Comparison of ENCODE assay signal across 8 mouse cellular contexts in the genomic region with DNA sequence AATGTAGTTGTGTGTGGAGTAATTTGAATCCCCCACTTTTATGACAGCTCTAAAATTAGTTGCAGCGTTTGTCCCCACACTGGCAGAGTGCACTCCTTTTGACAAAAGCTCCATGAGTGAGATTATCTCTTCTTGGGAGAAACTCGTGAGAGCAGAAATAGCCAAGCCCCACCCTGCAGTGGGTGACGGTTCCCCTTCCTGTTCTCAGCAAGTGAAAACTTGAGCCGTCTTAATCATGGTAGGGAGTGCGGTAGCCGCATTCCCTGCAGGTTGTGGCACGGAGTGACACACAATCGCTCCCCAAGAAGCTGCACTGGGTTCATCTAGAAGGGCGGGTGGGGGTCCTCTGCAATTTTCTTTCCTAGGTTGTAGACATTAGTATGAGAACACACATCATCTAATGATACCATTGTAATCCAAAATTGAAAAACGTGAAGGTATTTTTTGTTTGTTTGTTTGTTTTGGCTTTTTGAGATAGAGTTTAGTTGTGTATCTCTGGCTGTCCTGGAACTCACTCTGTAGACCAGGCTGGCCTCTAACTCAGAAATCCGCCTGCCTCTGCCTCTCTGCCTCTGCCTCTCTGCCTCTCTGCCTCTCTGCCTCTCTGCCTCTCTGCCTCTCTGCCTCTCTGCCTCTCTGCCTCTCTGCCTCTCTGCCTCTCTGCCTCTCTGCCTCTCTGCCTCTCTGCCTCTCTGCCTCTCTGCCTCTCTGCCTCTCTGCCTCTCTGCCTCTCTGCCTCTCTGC. TPM values are rescaled to one million over a fixed set of nuclear protein-coding genes. Genes with fewer than 3 reads are reported as not detected.
A peak's percentile ranks its signal among the peaks of the same experiment; 100 is the strongest.
DNase-seq lines count a peak whose midpoint lies in the region; TF ChIP-seq lines count a peak whose summit lies in the region.
"Not testable (repeated sequence)": the region's sequence is repeated elsewhere in the genome, so short reads cannot be mapped to it uniquely, and the experiment has no call there.

No protein-coding gene starts in this region.

- peak overlapping the region; percentile 35 for H3K4me2 ChIP-seq in myocyte (ENCODE audit: low read depth)

- H3K4me3 ChIP-seq in E14TG2a.4 (replicated peaks; ENCODE audit: low read length), result 0 out of 2 replicates have a peak overlapping the region, but pooled peaks have one; percentile 11
- peak overlapping the region; percentile 44 for H3K4me3 ChIP-seq in brown adipose tissue, adult 24 weeks (ENCODE audit: insufficient read depth, low read depth, low read length)
- not testable (repeated sequence) for H3K4me3 ChIP-seq in myocyte

- H3K27me3 ChIP-seq in E14TG2a.4 (ENCODE audit: insufficient read depth, low read length); myocyte (ENCODE audit: control insufficient read depth, insufficient read depth, insufficient read length): not testable (repeated sequence)

- H3K79me2 ChIP-seq in myocyte (ENCODE audit: control insufficient read depth, insufficient read depth), result not testable (repeated sequence)

- peak; percentile 32 for DNase-seq in gastrocnemius, postnatal 14 days
- peak; percentile 26 for DNase-seq in heart, postnatal 25 days (ENCODE audit: low spot score)
- DNase-seq in kidney, postnatal 4 days, result peak; percentile 26 to 42
- peak; percentile 14 to 39 for DNase-seq in lung, adult 18-20 months
- peak; percentile 16 for DNase-seq in telencephalon, adult 2 months (ENCODE audit: low read depth, low spot score)

- H3ac ChIP-seq in myocyte (ENCODE audit: control insufficient read depth, insufficient read length), result not testable (repeated sequence)

- peaks cover 79% of the 10 kb centered on the region for H3K36me3 ChIP-seq in E14TG2a.4 (ENCODE audit: insufficient read depth, low read length)
- not testable (repeated sequence) for H3K36me3 ChIP-seq in myocyte (ENCODE audit: control insufficient read depth, insufficient read depth)

- H3K27ac ChIP-seq in brown adipose tissue, adult 24 weeks (replicated peaks; ENCODE audit: low read depth, low read length), result peak overlapping the region; percentile 50

- not testable (repeated sequence) for TF ChIP-seq POLR2A in myocyte (IDR thresholded peaks at IDR 0.05; ENCODE audit: insufficient read length, low read depth)

- H3K9me3 ChIP-seq in E14TG2a.4 (ENCODE audit: low read length), result not testable (repeated sequence)

- not testable (repeated sequence) for TF ChIP-seq CTCF in E14TG2a.4 (conservative IDR thresholded peaks at IDR 0.05; ENCODE audit: low read length)

- peaks cover 88% of the 10 kb centered on the region for H3K4me1 ChIP-seq in E14TG2a.4 (replicated peaks; ENCODE audit: low read depth, low read length)
- H3K4me1 ChIP-seq in brown adipose tissue, adult 24 weeks (ENCODE audit: control insufficient read depth, insufficient read depth, insufficient read length, low read length), result not testable (repeated sequence)

- intact Hi-C loops in gastrocnemius, postnatal 14 days (cut with DNase I; ENCODE audit: low total_unique reads); heart, postnatal 25 days (cut with DNase I): not testable (repeated sequence)

RNA-seq across cellular contexts. Expression of a gene that starts 31.2 kb away (rescaled TPM):
- polyA plus RNA-seq in brown adipose tissue, adult 24 weeks (2012; ENCODE audit: insufficient read depth, insufficient read length, missing spikeins), result 31.7 and 50.8 TPM in 2 replicates
- 10 to 100 TPM; 40.3 to 47.4 TPM for total RNA-seq in gastrocnemius, postnatal 14 days (2021)
- total RNA-seq in heart, postnatal 25 days (2021), result 10 to 100 TPM; 49.4 to 49.6 TPM
- 71.4 TPM for polyA plus RNA-seq in myocyte (2012; fragmentation: generic; extraction: Trizol)

RNA-seq across cellular contexts. Expression of a gene that starts 37.9 kb away (rescaled TPM):
- polyA plus RNA-seq in brown adipose tissue, adult 24 weeks (2012; ENCODE audit: insufficient read depth, insufficient read length, missing spikeins), result 0.44 and 0.75 TPM in 2 replicates
- 1 to 10 TPM; 2.9 to 4.7 TPM for total RNA-seq in gastrocnemius, postnatal 14 days (2021)
- total RNA-seq in heart, postnatal 25 days (2021), result 1 to 10 TPM; 2.0 to 2.5 TPM
- 2.4 TPM for polyA plus RNA-seq in myocyte (2012; fragmentation: generic; extraction: Trizol)
